Mouse (Mus musculus) liver, adult 2 months (tissue): ENCODE measurements at regions not wholly inside any gene's neighbourhood (a gene's known extent, or its start where the extent isn't known, plus 50 kb on each side); places are given as distances from the start of the nearest gene placed in this dataset.

ENCODE experiments used
- DNase-seq: peaks from one replicate; pipeline ENCODE4 v3.0.0-alpha.2; 2011; ENCODE audit warnings: low read depth, low spot score; ENCODE audit errors: extremely low read depth
- H3K27ac ChIP-seq: fragments of 200-500 bp; replicated peaks from 2 replicates; pipeline ENCODE4 v1.5.1; 2012; ENCODE audit warnings: low read depth, mild to moderate bottlenecking, control low read depth, inconsistent platforms, low read length; ENCODE audit not compliant: insufficient read depth
- H3K27me3 ChIP-seq: fragments of 200-500 bp; 2 replicates; pipeline ENCODE4 v1.6.1; 2012; ENCODE audit warnings: mild to moderate bottlenecking, moderate library complexity, low read length, inconsistent platforms; ENCODE audit not compliant: control insufficient read depth, insufficient read depth
- H3K36me3 ChIP-seq: fragments of 200-500 bp; 2 replicates; pipeline ENCODE4 v1.6.1; 2012; ENCODE audit warnings: low read length, inconsistent platforms; ENCODE audit not compliant: control insufficient read depth, insufficient read depth
- H3K4me1 ChIP-seq: fragments of 200-500 bp; 2 replicates; pipeline ENCODE4 v1.6.1; 2011; ENCODE audit warnings: low read length; ENCODE audit not compliant: control insufficient read depth, insufficient read depth
- H3K4me3 ChIP-seq: fragments of 200-500 bp; 2 replicates; pipeline ENCODE4 v1.5.1; 2011; ENCODE audit warnings: low read depth, mild to moderate bottlenecking, control low read depth, low read length, moderate library complexity; ENCODE audit not compliant: insufficient read depth
- H3K79me2 ChIP-seq: fragments of 200-500 bp; 2 replicates; pipeline ENCODE4 v1.6.1; 2012; ENCODE audit warnings: inconsistent platforms, mild to moderate bottlenecking, low read length, moderate library complexity; ENCODE audit not compliant: control insufficient read depth, insufficient read depth
- H3K9ac ChIP-seq: fragments of 200-500 bp; 2 replicates; pipeline ENCODE4 v1.6.1; 2012; ENCODE audit warnings: low read depth, mild to moderate bottlenecking, control low read depth, inconsistent platforms, low read length
- CTCF ChIP-seq: fragments of 200-500 bp; IDR thresholded peaks from 2 replicates; pipeline ENCODE4 v1.5.1; 2011; ENCODE audit warnings: low read depth, low read length, control low read depth
- POLR2A ChIP-seq: fragments of 200-500 bp; IDR thresholded peaks from 2 replicates; pipeline ENCODE4 v1.6.1; 2011; ENCODE audit warnings: low read length, control low read depth; ENCODE audit not compliant: insufficient read depth; ENCODE audit errors: extremely low read depth
- WGBS: fragments of 180-500 bp; shearing (Covaris S2); methylation state at CpG from one replicate; pipeline ENCODE4 v1.1.7; 2018; 5-methylcytosine and 5-hydroxymethylcytosine counted together

GRCm38 (mm10) chr15:36719241-36719640, 288.3 kb downstream of the Zfp706 start:
- no peak for TF ChIP-seq CTCF
- no peak for TF ChIP-seq POLR2A
- no peak overlapping the region for H3K9ac ChIP-seq
- 55% methylated on average over 2 of the region's 2 CpGs for WGBS
- H3K4me1 ChIP-seq = peaks cover 3% of the 10 kb centered on the region; the same call in 1 of the 2 replicates
- no peaks in the 10 kb centered on the region for H3K36me3 ChIP-seq
- H3K4me3 ChIP-seq = no peak overlapping the region
- H3K27me3 ChIP-seq = no peaks in the 10 kb centered on the region
- H3K27ac ChIP-seq = no peak overlapping the region
- H3K79me2 ChIP-seq = no peaks in the 10 kb centered on the region
- no peak for DNase-seq

GRCm38 (mm10) chr15:36717835-36718234, 289.7 kb downstream of the Zfp706 start:
- no peak for DNase-seq
- WGBS = 90% methylated on average over 6 of the region's 6 CpGs
- Histone ChIP-seq H3K36me3 (no peaks in the 10 kb centered on the region), H3K9ac (no peak overlapping the region), H3K4me3 (no peak overlapping the region), H3K79me2 (no peaks in the 10 kb centered on the region), H3K27me3 (no peaks in the 10 kb centered on the region), H3K27ac (no peak overlapping the region), H3K4me1 (peaks cover 3% of the 10 kb centered on the region; the same call in 1 of the 2 replicates)
- TF ChIP-seq POLR2A (no peak), CTCF (no peak)

- DNase-seq = no peak
- H3K79me2 ChIP-seq = no peaks in the 10 kb centered on the region
- H3K27ac ChIP-seq = 0 out of 2 replicates have a peak overlapping the region, but pooled peaks have one; percentile 25
- H3K4me1 ChIP-seq = peaks cover 3% of the 10 kb centered on the region; the same call in 1 of the 2 replicates
- H3K4me3 ChIP-seq = no peak overlapping the region
- H3K36me3 ChIP-seq = no peaks in the 10 kb centered on the region
- H3K9ac ChIP-seq = no peak overlapping the region
- H3K27me3 ChIP-seq = no peaks in the 10 kb centered on the region
- TF ChIP-seq CTCF = no peak
- no peak for TF ChIP-seq POLR2A
Observed at GRCm38 (mm10) chr15:36716686-36717038, 290.9 kb downstream of the Zfp706 start.

- Histone ChIP-seq H3K79me2 (no peaks in the 10 kb centered on the region), H3K4me3 (peak overlapping the region; percentile 30; the same call in 1 of the 2 replicates), H3K36me3 (no peaks in the 10 kb centered on the region), H3K4me1 (peaks cover 3% of the 10 kb centered on the region; the same call in 1 of the 2 replicates), H3K27me3 (no peaks in the 10 kb centered on the region), H3K9ac (peak overlapping the region; percentile 63), H3K27ac (peak overlapping the region; percentile 25)
- 8% methylated on average over 26 of the region's 26 CpGs for WGBS
- no peak for TF ChIP-seq POLR2A
- TF ChIP-seq CTCF = peak; percentile 66
- DNase-seq = peak; percentile 70
Observed at GRCm38 (mm10) chr15:36715745-36716685, 291.6 kb downstream of the Zfp706 start.

- H3K27ac ChIP-seq = no peak overlapping the region
- no peaks in the 10 kb centered on the region for H3K27me3 ChIP-seq
- H3K79me2 ChIP-seq = no peaks in the 10 kb centered on the region
- no peak overlapping the region for H3K4me3 ChIP-seq
- peaks cover 3% of the 10 kb centered on the region; the same call in 1 of the 2 replicates for H3K4me1 ChIP-seq
- H3K9ac ChIP-seq = no peak overlapping the region
- TF ChIP-seq CTCF (no peak), POLR2A (no peak)
- H3K36me3 ChIP-seq = no peaks in the 10 kb centered on the region
- DNase-seq = no peak
- 92% methylated on average over 6 of the region's 6 CpGs for WGBS
Observed at GRCm38 (mm10) chr15:36715159-36715558, 292.4 kb downstream of the Zfp706 start.

GRCm38 (mm10) chr15:36709788-36710187, 297.8 kb downstream of the Zfp706 start:
- no peak overlapping the region for H3K27ac ChIP-seq
- H3K4me3 ChIP-seq = no peak overlapping the region
- 64% methylated on average over 3 of the region's 3 CpGs for WGBS
- no peaks in the 10 kb centered on the region for H3K4me1 ChIP-seq
- DNase-seq = no peak
- H3K36me3 ChIP-seq = no peaks in the 10 kb centered on the region
- no peaks in the 10 kb centered on the region for H3K79me2 ChIP-seq
- no peak overlapping the region for H3K9ac ChIP-seq
- no peak for TF ChIP-seq POLR2A
- TF ChIP-seq CTCF = no peak
- no peaks in the 10 kb centered on the region for H3K27me3 ChIP-seq
